Mouse (Mus musculus) heart, adult 18-20 months (tissue): ENCODE measurements around the gene Mfsd7a. TPM values are rescaled to one million over a fixed set of nuclear protein-coding genes. Genes with fewer than 3 reads are reported as not detected.
"Not testable (repeated sequence)": the region's sequence is repeated elsewhere in the genome, so short reads cannot be mapped to it uniquely, and the experiment has no call there.

Experiments
- DNase-seq, 2 experiments: peaks; one replicate each; pipeline ENCODE4 v3.0.0; 2021 to 2022; ENCODE audit warnings: mixed read lengths in 1 of 2
- long read RNA-seq, 2 experiments: library from polyadenylated mRNA; stranded (forward); transcript quantifications; one replicate each; pipeline ENCODE4 v2.0.0; 2021
- total RNA-seq, 2 experiments: library from RNA; stranded (reverse); gene quantifications; 2 replicates each; pipeline ENCODE4 v1.2.3; 2021

The Mfsd7a gene
- total RNA-seq = 1 to 10 TPM; 1.8 to 2.9 TPM
- long read RNA-seq, experiment 1, partial matches to known transcripts = 0 of 2 reads
- long read RNA-seq, experiment 1, other reads (novel, unspliced or antisense) = 2 of 2 reads
- long read RNA-seq, experiment 2, partial matches to known transcripts = 0 of 1 reads
- long read RNA-seq, experiment 2, other reads (novel, unspliced or antisense) = 1 of 1 reads

DNA sequence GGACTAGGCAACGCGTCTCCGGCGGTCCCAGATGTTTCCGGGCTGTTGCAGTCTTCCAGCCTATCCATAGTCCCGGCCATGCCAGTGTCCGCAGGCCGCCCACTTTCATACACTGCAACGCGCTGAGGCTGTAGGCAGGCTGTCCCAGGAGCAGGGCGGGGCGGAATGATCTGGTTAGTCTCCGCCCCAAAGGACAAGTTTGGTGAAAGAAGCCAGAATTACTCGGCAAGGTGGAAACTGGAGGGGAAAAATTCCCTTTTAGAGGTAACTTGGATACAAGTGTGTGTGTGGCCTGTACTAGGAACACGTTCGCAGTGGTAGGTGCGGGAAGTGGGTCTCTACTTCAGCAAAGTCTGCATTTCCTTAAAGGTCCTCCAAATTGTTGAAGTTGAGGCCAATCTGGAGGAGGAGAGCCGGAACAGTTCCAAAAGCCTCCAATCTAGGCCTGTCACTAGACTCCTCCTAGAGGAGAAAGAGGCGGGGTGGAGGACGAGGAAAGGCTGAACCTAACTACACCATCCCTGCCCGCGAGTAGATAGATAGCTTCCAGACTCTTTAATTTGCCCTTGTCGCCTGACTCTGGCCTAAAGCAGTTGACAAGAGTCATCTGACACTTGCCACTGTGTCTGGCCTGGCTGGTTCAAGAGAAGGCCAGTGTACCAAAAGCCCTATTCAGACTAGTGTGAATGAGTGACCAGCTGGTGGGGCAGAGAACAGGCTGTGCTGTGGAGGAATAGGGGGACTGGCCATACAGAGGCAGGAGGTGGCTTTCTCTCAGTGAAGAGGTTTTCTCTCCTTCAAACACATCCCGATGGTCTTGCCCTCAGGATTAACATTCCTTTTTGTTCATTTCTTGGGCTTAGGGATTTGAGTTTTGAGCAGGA is at the start of gene Mfsd7a:
Gene Mfsd7a, minus strand, starts transcription at position 107 of the 884 bp plus-strand sequence.
- DNase-seq = peak; percentile 88 to 89

DNA sequence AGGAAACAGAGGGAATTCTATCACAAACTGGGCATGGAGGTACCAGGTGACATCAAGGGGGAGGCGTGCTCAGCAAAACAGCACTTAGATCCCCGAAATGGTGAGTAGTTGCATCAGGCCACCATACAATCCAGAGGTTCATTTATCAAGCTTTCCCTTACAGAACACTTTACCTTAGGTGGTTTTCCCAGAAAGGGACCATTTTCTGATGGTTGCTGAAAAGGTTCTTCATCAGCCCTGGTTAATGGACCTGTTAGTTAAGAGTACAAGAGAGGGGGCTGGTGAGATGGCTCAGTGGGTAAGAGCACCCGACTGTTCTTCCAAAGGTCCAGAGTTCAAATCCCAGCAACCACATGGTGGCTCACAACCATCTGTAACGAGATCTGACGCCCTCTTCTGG is 37.5 kb upstream of the Mfsd7a start:
- DNase-seq = not testable (repeated sequence)

DNA sequence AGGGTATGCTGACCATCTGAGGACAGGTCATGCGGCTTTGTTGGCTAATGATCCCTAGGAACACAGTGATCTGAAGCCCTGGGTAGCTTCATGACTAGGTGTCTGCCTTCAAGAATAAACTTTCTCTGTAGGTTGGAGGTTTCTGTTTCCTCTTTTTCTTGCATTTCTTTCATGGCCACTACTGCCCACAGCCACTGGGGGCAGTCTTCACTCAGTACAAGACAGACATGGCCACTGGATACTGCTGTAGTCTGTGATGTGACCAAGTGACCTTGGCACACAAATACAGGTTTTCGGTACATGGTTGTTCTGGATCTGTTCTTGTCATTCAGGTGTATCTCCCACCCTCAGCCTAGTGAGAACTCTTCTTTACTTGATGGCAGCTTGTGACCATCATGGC is 36.5 kb upstream of the Mfsd7a start:
- DNase-seq = peak in 1 of 2 experiments; percentile 40

DNA sequence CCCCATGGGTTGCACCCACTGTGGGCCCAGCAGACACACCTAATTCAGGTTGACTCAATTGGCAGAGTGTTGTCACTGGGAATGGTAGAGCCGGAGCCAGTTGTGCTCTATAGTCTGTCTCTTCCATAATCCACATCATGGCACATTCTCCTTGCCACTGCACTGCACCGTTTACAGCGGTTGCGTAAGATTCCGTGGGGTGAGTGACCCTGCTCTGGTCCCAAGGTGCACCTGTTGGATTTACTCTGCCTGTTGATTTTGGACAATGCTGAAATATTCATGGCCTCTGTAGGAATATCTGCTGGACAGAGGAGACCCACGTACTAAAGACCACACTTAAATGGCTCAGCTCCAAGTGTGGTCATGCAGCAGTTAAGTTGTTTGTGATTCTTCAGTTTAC is 34.3 kb upstream of the Mfsd7a start:
- no peak for DNase-seq

DNA sequence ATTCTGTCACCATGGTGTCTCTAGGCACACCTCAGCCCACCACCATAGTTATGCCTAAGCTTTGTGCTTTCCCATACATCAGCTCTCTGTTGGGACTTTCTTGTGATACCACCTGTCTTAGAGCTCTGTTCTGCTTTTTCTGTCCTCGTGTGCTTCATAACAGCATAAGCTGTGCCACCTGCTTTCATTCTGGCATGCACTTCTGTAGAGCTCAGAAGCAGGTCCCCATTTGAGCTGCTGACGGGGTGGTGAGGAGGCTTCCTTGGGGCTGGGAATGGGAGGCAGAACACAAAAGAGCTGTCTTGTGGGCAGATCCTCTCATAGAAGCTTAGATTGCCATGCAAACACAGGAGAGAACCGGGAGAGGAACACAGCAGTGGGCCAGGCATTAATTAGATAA is 27.3 kb upstream of the Mfsd7a start:
- DNase-seq = no peak

DNA sequence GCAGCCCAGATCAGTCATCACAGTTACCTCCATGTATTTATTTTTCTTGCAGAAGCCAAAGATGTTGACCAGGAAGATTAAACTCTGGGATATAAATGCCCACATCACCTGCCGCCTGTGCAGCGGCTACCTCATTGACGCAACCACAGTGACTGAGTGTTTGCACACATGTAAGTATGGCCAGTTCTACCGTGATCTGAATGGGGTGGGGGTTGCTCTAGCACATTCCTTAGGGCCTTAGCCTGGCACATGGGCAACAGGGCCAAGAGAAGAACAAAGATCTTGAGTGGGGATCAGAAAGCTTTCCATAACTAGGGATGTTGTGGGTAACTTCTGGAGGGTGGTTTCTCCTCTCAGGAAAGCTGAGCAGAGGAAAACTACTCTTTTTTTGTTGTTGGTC is 25.0 kb upstream of the Mfsd7a start:
- no peak for DNase-seq

DNA sequence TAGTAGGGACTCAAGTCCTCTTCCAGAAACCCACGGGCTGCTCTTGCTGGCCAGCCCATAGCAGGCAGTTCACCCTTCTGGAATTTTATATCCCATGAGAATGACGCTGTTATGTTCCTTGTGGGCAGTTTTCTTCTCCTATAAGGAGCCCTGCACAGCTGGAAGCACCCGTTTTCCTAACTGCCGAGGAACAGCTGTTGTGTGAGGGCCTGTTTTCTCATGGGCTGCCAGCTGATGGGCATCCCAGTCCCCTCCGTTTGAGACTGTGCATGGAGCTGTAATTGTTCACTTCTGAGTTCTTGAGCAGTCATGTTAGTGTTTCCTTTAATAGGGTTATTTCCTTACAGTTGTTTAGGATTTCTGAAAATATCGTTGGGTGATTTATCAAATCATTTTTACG is 20.9 kb upstream of the Mfsd7a start:
- DNase-seq = no peak

DNA sequence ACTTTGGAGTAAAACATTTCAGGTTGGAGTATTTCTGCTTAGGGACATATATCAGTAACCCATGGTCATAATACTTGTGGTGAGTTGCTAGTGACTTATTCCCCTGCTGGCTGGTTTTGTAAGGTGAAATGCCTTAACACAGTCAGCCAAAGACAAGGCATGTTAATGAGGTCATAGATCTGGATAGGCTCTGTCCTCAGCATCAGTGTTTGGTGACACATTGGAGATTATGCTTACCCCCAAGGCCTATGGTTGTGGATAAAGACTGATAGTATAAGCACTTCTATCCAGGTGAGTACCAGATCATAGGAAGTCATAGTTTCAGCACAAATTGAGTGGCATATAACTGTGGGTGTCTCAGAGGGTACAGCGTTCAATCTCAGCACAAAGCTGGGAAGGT is 18.0 kb upstream of the Mfsd7a start:
- DNase-seq = no peak

DNA sequence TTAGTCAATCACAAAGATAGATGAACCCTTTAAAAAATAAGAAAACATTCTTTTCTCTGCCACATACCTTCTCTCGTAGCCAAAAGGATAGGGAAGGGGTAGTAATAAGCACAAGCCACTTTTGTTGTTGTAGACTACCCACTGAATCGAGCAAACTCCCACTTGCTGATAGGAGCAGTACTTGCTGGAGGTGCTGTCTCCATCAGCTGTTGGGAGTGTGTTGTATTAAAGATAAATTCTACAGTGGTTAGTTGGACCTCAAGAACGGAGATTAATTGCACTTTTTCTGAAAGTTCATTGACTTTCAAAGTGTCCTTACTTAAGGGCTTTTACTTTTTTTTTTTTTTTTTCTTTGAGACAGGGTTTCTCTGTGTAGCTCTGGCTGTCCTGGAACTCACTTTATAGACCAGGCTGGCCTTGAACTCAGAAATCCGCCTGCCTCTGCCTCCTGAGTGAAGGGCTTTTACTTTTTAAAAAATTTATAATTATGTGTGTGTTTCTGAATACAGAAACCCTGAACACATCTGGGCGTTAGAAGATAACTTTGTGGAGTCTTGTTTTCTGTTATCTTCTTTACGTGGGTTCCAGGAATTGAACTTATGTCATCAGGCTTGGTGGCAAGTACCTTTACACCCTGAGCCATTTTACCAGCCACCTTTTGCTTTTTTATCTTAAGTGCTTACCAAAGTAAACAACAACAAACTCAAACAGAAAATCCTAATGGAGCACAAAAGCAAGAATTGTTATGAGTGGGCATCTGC is 16.6 kb upstream of the Mfsd7a start:
- DNase-seq = no peak

DNA sequence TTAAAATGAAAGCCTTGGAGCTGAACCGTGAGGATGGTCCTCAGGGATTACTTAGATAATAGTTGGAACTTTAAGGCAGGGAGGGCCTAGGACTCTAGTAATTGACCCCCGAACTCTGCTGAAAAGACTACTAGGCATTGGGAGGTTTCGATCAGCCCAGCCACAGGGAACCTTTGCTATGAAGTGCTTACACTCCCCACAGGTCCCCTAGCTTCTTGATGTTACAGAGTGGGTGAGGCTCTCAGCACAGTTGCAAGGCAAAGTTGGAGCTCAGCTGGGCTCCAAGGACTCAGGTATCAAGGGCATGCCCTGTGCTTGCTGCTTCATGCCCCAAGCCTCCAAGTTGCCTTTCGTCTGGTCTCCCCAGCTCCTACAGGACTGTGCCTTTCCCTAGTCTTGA is 13.8 kb upstream of the Mfsd7a start:
- peak in 1 of 2 experiments; percentile 13 for DNase-seq

DNA sequence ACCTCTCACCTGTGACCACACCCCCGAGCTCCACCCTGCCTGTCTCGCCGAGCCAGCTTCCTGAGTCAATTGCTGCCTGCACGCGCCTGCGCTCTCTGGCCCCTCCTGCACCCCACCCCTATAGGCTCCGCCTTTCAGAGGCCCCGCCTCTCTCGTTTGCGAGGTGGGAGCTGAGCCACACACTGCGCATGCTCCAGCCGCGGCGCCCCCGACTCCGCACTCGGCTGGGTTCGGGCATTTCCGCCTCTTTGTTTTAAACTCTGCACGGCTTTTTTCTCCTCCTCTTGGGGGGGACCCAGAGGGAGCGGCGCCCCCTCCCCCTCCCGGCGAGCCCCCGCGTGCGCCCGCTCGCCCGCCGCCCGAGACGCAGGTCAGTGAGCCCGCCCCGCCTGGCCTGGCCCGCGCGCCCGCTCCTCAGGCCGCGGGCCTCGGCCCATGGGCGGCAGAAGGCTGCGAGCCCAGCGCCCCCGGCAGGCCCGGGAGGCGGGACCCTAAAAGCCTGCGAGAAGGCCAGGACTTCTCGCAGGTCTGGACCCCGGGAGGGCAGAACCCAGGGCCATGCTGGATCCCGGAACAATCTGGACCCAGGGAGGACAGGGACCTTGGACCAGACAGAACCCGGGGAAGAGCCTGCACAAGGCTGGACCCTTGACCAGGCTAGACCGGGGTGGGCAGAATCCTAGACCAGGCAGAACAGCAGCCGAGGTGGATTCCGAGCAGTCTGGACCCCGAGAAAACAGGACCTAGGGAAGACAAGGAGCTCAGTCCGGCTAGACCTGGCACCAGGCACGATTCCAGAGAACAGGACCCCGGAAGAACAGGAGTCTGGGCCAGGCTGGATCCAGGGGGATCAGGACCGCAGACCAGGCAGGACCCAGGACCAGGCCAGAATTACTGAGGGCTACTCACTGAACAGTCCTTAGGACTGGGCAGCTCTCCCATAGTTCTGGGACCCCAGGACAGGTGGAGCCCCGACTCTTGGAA is 12.7 kb upstream of the Mfsd7a start, which contains the start of gene Pcgf3:
Gene Pcgf3, plus strand, starts transcription at position 151 of the 984 bp plus-strand sequence.
- peak; percentile 98 to 99 for DNase-seq

DNA sequence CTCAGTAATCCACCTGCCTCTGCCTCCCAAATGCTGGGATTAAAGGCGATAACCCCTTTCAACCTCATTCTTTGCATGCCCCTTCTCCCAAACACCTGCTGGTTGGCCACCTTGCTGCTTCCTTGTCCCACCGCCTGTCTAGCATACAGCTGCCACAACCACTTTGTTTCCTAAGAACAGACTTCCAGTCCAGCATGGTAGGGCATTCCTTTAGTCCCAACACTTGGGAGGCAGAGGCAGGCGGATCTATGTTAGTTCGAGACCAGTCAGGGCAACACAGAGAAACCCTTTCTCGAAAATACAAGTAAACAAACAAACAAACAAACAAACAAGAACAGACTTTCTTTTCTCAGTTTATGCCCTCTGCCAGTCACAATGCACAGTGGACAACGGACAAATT is 11.8 kb upstream of the Mfsd7a start:
- DNase-seq = no peak

DNA sequence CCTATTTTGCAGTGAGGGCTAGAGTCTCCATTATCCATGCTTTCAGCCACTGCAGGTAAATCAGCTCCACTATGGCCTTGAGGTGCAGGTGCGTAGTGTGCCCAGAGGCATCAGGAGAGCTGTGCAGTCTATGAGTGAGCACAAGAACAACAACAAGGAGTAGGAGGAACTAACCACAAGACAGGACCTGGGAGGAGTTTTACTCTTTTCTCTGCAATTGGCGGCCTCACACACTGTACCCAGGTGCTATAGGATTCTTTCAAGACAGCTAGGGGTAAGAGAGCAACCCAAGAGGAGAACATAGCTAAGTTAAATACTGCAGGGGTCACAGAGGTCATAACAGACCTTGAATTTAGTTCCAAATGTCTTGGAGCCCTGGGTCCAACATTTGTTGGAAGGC is 10.0 kb upstream of the Mfsd7a start:
- DNase-seq = no peak

DNA sequence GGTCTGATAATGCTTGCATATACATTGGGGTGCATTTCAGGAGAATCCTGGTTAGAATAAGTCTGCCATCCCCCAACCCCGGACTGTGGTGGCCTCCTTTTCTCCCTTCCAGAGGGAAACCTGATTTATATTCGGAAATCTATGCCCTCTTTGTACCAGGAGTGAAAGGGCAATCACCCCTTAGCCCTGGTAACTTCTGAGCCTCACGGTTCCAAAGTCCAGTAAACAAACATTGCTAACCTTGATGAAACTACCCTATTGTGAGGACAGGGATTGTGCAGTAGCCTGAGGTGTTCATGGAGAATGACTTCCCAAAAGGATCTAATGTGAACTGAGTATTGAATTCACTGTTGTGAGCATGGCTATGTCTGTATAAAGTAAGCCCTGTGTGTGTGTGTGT is 5.4 kb upstream of the Mfsd7a start:
- DNase-seq = no peak

DNA sequence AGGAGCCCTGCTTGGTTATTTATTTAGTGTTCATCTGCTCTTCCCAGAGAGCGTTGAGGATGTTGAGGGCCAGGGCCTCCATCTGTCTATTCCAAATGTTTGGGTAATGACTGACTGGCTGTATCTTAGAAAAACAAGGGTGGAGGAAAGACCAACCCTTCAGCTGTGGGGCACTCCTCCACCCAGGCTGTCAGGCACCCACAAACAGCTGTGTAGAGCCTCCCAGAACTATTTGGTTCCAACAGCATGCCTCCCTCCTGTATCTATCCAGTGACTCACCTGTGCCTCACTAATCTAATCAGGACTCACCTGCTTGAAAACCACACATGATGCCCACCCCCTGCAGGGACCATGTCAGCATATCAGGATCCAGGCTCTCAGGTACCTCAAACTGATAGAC is 3.7 kb upstream of the Mfsd7a start:
- DNase-seq = no peak

DNA sequence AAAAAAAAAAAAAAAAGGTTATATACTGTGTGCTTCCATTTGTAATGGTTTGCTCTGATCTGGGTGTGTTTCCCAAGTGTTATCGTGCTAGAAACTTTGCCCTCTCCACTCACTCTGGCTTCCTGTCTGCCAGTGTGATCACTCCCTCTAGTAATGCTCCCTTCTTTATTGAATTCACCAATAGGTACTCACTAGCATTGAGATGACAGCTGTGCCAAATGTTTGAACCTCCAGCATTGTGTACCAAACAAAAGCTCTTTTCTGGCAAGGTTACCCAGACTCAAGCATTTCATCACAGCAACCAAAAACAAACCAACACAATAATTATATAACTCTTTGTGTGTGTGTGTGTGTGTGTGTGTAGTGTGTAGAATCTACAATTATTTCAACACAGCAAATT is 2.9 kb upstream of the Mfsd7a start:
- no peak for DNase-seq

DNA sequence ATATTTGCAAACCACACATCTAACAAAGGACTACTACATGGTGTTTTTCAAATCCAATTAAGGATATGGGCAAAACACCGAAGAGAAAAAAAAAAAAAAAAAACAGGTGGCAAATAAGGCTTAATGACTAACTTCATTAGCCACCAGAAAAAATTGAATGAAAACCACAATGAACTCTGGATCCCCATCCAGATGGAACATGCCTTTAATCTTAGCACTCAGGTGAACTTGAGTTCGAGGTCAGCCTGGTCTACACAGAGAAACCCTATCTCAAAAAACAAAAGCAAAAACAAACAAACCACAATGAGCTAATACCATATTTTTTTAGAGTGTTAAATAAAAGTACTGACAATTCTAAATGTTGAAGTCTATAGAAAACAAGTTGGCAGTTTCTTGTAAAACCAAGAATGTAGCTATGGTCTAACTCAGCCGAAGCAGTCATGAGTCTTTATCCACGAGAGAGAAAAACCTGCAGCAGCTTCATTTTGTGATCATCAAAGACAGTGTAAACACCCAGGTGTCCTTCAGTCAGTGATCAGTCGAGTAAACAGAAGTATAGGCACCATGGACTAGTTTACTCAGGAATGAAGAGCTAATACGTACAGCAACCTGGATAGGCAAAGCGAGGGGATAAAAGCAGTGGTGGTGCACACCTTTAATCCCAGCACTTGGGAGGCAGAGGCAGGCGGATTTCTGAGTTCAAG is 2.3 kb upstream of the Mfsd7a start:
- no peak for DNase-seq

DNA sequence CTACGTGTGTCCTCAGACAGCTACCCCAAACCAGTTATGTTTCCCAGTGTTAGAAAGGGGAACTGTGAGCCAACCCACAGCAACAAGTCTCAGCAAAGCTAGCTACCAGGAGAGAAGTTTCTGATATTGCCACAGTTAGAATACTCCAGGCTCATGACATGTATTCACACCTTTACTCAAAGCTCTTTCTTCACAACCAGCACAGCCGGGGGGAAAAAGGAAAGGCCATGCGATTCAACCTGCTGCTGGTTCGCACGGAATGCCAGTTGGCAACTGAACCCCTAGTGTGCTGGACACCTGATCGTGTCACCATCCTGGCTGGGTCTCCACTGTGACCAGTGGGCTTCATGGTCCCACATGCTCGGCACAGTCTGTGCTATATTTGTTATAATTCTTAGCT is 834 bp downstream of the Mfsd7a start:
- DNase-seq = no peak

DNA sequence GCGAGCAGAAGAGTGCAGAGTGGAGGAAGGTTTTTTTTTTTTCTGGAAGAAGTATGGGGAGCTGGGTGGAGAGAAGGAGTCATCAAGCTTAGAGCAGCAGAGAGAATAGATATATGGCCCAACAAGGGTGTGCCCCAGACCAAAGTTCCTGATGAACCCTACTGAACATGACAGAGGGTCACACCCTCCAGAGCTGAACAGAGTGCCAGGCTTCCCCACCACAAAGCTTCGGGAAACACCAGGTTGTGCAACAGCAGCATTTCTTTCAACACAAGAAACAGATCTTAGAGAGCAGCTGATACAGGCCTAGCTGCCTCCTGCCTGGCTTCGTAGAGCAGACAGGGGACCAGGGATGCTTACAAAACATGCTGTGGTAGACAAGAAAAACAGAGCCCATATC is 1.7 kb downstream of the Mfsd7a start:
- peak in 1 of 2 experiments; percentile 32 for DNase-seq

DNA sequence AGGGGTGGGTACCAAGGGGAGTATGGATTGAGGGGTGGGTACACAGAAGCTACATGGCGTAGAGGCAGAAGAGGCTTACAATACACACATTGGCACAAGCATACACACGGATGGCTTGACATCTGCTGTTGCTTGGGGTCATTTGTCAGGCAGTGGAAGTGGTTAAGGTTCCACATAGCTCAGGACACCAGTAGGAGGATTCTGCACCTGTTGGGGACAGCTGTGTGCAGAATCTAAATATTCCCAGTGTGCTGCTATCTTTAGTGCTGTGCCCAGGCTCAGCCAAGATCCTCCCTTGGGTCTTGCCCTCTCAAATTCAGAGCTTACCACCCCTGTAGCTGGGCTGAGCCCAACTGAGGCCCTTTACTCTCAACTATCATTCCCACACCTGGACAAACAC is 12.6 kb downstream of the Mfsd7a start:
- DNase-seq = no peak
